Mouse (Mus musculus) MEL (cell line): Measurements from ENCODE around the gene Ddrgk1. TPM values are rescaled to one million over a fixed set of nuclear protein-coding genes. Genes with fewer than 3 reads are reported as not detected.

Experiments used
- DNase-seq: peaks from one replicate; pipeline ENCODE4 v3.0.0; 2011; ENCODE audit warnings: low read depth, low spot score
- H3K27ac ChIP-seq: 2 replicates; pipeline ENCODE4 v1.5.1; 2012; ENCODE audit warnings: low read depth, mild to moderate bottlenecking, control low read depth, low read length, moderate library complexity; ENCODE audit not compliant: control insufficient read depth
- H3K27me3 ChIP-seq, 2 experiments: fragments of 150-350 bp in 1 of 2; sonication (generic) in 1 of 2; 2 replicates each; pipeline ENCODE4 v1.6.1; 2012; ENCODE audit warnings: low read length in 2 of 2, mild to moderate bottlenecking in 2 of 2, improper control_type of control experiment in 1 of 2, moderate library complexity in 1 of 2; ENCODE audit not compliant: insufficient read depth in 2 of 2, control insufficient read depth in 1 of 2
- H3K36me3 ChIP-seq, 2 experiments: 2 replicates each; pipeline ENCODE4 v1.6.1; 2012 to 2014; ENCODE audit warnings: low read length in 2 of 2, improper control_type of control experiment in 1 of 2, inconsistent platforms in 1 of 2, mild to moderate bottlenecking in 1 of 2; ENCODE audit not compliant: insufficient read depth in 2 of 2, control insufficient read depth in 1 of 2
- H3K4me1 ChIP-seq, 2 experiments: fragments of 150-350 bp in 1 of 2; sonication (generic) in 1 of 2; 2 replicates each; pipeline ENCODE4 v1.6.1; 2012; ENCODE audit warnings: low read length in 2 of 2, improper control_type of control experiment in 1 of 2, mild to moderate bottlenecking in 1 of 2; ENCODE audit not compliant: insufficient read depth in 2 of 2, control insufficient read depth in 1 of 2
- H3K4me3 ChIP-seq, 2 experiments: fragments of 150-350 bp in 1 of 2; sonication (generic) in 1 of 2; 2 replicates each; pipeline ENCODE4 v1.5.1; 2012; ENCODE audit warnings: low read depth in 2 of 2, low read length in 2 of 2, mild to moderate bottlenecking in 2 of 2, moderate library complexity in 2 of 2, control low read depth in 1 of 2, improper control_type of control experiment in 1 of 2; ENCODE audit not compliant: control insufficient read depth in 1 of 2, insufficient read depth in 1 of 2
- H3K79me2 ChIP-seq: 2 replicates; pipeline ENCODE4 v1.6.1; 2012; ENCODE audit warnings: mild to moderate bottlenecking, low read length, moderate library complexity; ENCODE audit not compliant: control insufficient read depth, poor library complexity, insufficient read depth
- H3K9ac ChIP-seq: 2 replicates; pipeline ENCODE4 v1.6.1; 2012; ENCODE audit warnings: low read depth, mild to moderate bottlenecking, control low read depth, low read length, moderate library complexity; ENCODE audit not compliant: control insufficient read depth, poor library complexity, severe bottlenecking
- H3K9me3 ChIP-seq: fragments of 150-350 bp; sonication (generic); replicated peaks from 2 replicates; pipeline ENCODE4 v1.6.1; 2012; ENCODE audit warnings: mild to moderate bottlenecking, low read length, improper control_type of control experiment, moderate library complexity; ENCODE audit not compliant: insufficient read depth
- BHLHE40 ChIP-seq: IDR thresholded peaks from 2 replicates; pipeline ENCODE4 v1.6.1; 2012; ENCODE audit warnings: low read depth, mild to moderate bottlenecking, inconsistent platforms, low read length, improper control_type of control experiment, borderline replicate concordance
- CHD2 ChIP-seq: IDR thresholded peaks from 2 replicates; pipeline ENCODE4 v1.6.1; 2011; ENCODE audit warnings: low read length, improper control_type of control experiment
- E2F4 ChIP-seq: IDR thresholded peaks from 2 replicates; pipeline ENCODE4 v1.6.1; 2011; ENCODE audit warnings: low read depth, low read length, improper control_type of control experiment, borderline replicate concordance
- ELF1 ChIP-seq: IDR thresholded peaks from 2 replicates; pipeline ENCODE4 v1.6.1; 2014; ENCODE audit warnings: low read depth, mild to moderate bottlenecking, inconsistent platforms, low read length, improper control_type of control experiment, moderate library complexity
- EP300 ChIP-seq, 2 experiments: IDR thresholded peaks; 2 replicates each; pipeline ENCODE4 v1.6.1; 2011; ENCODE audit warnings: improper control_type of control experiment in 2 of 2, low read length in 2 of 2, low read depth in 1 of 2, mild to moderate bottlenecking in 1 of 2
- ETS1 ChIP-seq: IDR thresholded peaks from 2 replicates; pipeline ENCODE4 v1.6.1; 2012; ENCODE audit warnings: low read depth, mild to moderate bottlenecking, inconsistent platforms, low read length, improper control_type of control experiment, moderate library complexity
- GABPA ChIP-seq: IDR thresholded peaks from 2 replicates; pipeline ENCODE4 v1.6.1; 2012; ENCODE audit warnings: low read depth, mild to moderate bottlenecking, inconsistent platforms, low read length, improper control_type of control experiment, moderate library complexity
- HCFC1 ChIP-seq: IDR thresholded peaks from 2 replicates; pipeline ENCODE4 v1.6.1; 2012; ENCODE audit warnings: low read depth, mild to moderate bottlenecking, inconsistent platforms, low read length, improper control_type of control experiment, moderate library complexity
- JUND ChIP-seq: IDR thresholded peaks from 2 replicates; pipeline ENCODE4 v1.6.1; 2011; ENCODE audit warnings: low read depth, mild to moderate bottlenecking, improper control_type of control experiment, low read length
- KAT2A ChIP-seq: conservative IDR thresholded peaks from 2 replicates; pipeline ENCODE4 v1.6.1; 2012; ENCODE audit warnings: low read depth, low read length, improper control_type of control experiment, inconsistent platforms
- MAZ ChIP-seq: IDR thresholded peaks from 2 replicates; pipeline ENCODE4 v1.6.1; 2012; ENCODE audit warnings: low read depth, mild to moderate bottlenecking, inconsistent platforms, low read length, improper control_type of control experiment
- MXI1 ChIP-seq: IDR thresholded peaks from 2 replicates; pipeline ENCODE4 v1.6.1; 2011; ENCODE audit warnings: mild to moderate bottlenecking, low read depth, low read length, improper control_type of control experiment
- MYB ChIP-seq: IDR thresholded peaks from 2 replicates; pipeline ENCODE4 v1.6.1; 2011; ENCODE audit warnings: mild to moderate bottlenecking, low read depth, low read length, improper control_type of control experiment
- NELFE ChIP-seq: IDR thresholded peaks from 2 replicates; pipeline ENCODE4 v1.6.1; 2011; ENCODE audit warnings: low read depth, low read length, improper control_type of control experiment
- NRF1 ChIP-seq: IDR thresholded peaks from 2 replicates; pipeline ENCODE4 v1.6.1; 2014; ENCODE audit warnings: low read depth, mild to moderate bottlenecking, inconsistent platforms, low read length, improper control_type of control experiment, moderate library complexity; ENCODE audit not compliant: poor library complexity, insufficient read depth, severe bottlenecking
- POLR2A ChIP-seq, 2 experiments: IDR thresholded peaks; 2 replicates each; pipeline ENCODE4 v1.6.1; 2011 to 2012; ENCODE audit warnings: low read length in 2 of 2, mild to moderate bottlenecking in 2 of 2, control low read depth in 1 of 2, improper control_type of control experiment in 1 of 2, low read depth in 1 of 2, moderate library complexity in 1 of 2; ENCODE audit not compliant: control insufficient read depth in 1 of 2, insufficient read depth in 1 of 2, poor library complexity in 1 of 2
- POLR2AphosphoS2 ChIP-seq: IDR thresholded peaks from 2 replicates; pipeline ENCODE4 v1.6.1; 2011; ENCODE audit warnings: low read length, improper control_type of control experiment
- RAD21 ChIP-seq: IDR thresholded peaks from 2 replicates; pipeline ENCODE4 v1.6.1; 2011; ENCODE audit warnings: mild to moderate bottlenecking, low read depth, low read length, improper control_type of control experiment
- SMC3 ChIP-seq: IDR thresholded peaks from 2 replicates; pipeline ENCODE4 v1.6.1; 2011; ENCODE audit warnings: low read depth, low read length, improper control_type of control experiment
- TAL1 ChIP-seq: IDR thresholded peaks from 2 replicates; pipeline ENCODE4 v1.6.1; 2012; ENCODE audit warnings: mild to moderate bottlenecking, inconsistent platforms, low read length, moderate library complexity, mixed read lengths
- TBP ChIP-seq: IDR thresholded peaks from 2 replicates; pipeline ENCODE4 v1.8.0; 2011; ENCODE audit warnings: low read depth, low read length, improper control_type of control experiment
- USF2 ChIP-seq, 2 experiments: IDR thresholded peaks; 2 replicates each; pipeline ENCODE4 v1.6.1; 2011 to 2012; ENCODE audit warnings: improper control_type of control experiment in 2 of 2, low read length in 2 of 2, borderline replicate concordance in 1 of 2, inconsistent platforms in 1 of 2, low read depth in 1 of 2, mild to moderate bottlenecking in 1 of 2; ENCODE audit not compliant: insufficient read depth in 1 of 2
- ZMIZ1 ChIP-seq: IDR thresholded peaks from 2 replicates; pipeline ENCODE4 v1.6.1; 2012; ENCODE audit warnings: low read depth, mild to moderate bottlenecking, inconsistent platforms, low read length, improper control_type of control experiment, moderate library complexity
- ZNF384 ChIP-seq: IDR thresholded peaks from 2 replicates; pipeline ENCODE4 v1.6.1; 2012; ENCODE audit warnings: low read depth, mild to moderate bottlenecking, inconsistent platforms, low read length, improper control_type of control experiment
- polyA plus RNA-seq, 2 experiments: library from polyadenylated mRNA; stranded (reverse) in 1 of 2; unstranded in 1 of 2; fragments of >175 nt in 1 of 2; fragments of >200 nt in 1 of 2; gene quantifications; 2 replicates each; pipeline versions ENCODE4 v1.2.1 to v1.2.4; 2012; ENCODE audit warnings: low replicate concordance in 2 of 2, low read depth in 1 of 2; ENCODE audit not compliant: insufficient read length in 2 of 2, insufficient read depth in 1 of 2, missing spikeins in 1 of 2
- total RNA-seq: library from RNA; depleted of rRNA; stranded (reverse); fragments of 300-350 nt; gene quantifications from 2 replicates; pipeline ENCODE4 v1.2.3, GENCODE M21; 2012

Ddrgk1 gene
- total and polyA plus RNA-seq, 3 experiments = 52.7 to 73.6 TPM; not detected in 1

DNA sequence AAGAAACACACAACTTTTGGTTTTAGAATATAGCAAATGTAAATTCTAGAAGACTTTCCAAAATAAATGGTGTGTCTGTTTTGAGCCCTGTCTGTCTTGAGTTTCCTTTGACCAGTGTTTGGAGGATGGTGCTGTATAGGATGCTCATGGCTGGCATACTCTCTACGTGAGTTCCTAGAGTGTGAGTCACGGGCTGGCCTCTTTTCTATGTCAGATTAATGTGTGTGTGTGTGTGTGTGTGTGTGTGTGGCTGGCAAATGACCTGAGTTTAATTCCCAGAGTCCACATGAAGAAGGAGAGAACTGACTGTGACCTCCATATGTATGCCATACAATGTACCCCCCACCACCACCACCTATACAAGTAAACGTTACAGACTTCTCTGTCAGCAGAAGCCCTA, 17.1 kb upstream of the Ddrgk1 start:
- H3K36me3 ChIP-seq = peaks cover 0 to 6% of the 10 kb centered on the region in 2 experiments; a peak in 2 of 4 replicates
- H3K4me1 ChIP-seq = no peaks in the 10 kb centered on the region
- H3K9ac ChIP-seq = no peak overlapping the region
- no peak overlapping the region for H3K27ac ChIP-seq
- no peaks in the 10 kb centered on the region for H3K27me3 ChIP-seq
- H3K9me3 ChIP-seq = no peaks in the 10 kb centered on the region
- no peak for TF ChIP-seq EP300 (IDR thresholded peaks at IDR 0.05; ENCODE audit: low read depth in 1 of 2, low read length in 2 of 2)
- TF ChIP-seq TAL1 = no peak
- TF ChIP-seq HCFC1 = no peak
- TF ChIP-seq NELFE = no peak
- no peak for TF ChIP-seq E2F4
- no peak for TF ChIP-seq POLR2AphosphoS2
- no peak for TF ChIP-seq POLR2A (IDR thresholded peaks at IDR 0.05; ENCODE audit: control insufficient read depth in 1 of 2, insufficient read depth in 1 of 2, low read depth in 1 of 2, low read length in 2 of 2, poor library complexity in 1 of 2)
- TF ChIP-seq MYB = no peak
- TF ChIP-seq RAD21 = no peak
- TF ChIP-seq JUND = no peak
- TF ChIP-seq TBP = no peak
- no peak for TF ChIP-seq SMC3
- no peak for TF ChIP-seq BHLHE40
- TF ChIP-seq USF2 (IDR thresholded peaks at IDR 0.05; ENCODE audit: borderline replicate concordance in 1 of 2, insufficient read depth in 1 of 2, low read depth in 1 of 2, low read length in 2 of 2) = no peak
- TF ChIP-seq KAT2A = no peak
- no peak for TF ChIP-seq ELF1
- TF ChIP-seq MXI1 = no peak
- no peak for TF ChIP-seq MAZ
- TF ChIP-seq, all 39 proteins: peak for 0
- DNase-seq = no peak
- Histone ChIP-seq H3K79me2 (no peaks in the 10 kb centered on the region), H3K4me3 (no peak overlapping the region)

DNA sequence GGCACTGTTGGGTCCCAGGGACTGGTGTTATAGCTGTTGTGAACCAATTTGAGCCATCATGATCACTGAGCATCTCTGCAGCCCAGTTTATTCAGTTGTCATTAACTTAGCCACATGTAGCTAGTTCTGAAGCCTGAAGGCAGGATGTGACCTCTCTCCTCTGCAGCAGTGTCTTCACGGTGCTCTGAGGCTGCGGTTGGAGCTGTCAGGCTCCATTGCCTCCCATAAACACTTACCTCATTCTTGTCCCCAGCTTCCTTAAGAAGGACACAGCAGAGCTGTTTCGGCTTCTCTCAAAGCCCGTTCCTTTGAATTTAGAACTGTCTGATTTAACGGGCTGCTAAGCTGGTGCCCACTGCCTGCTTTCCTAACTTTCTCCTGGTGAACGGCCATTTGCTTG, 15.4 kb upstream of the Ddrgk1 start:
- Histone ChIP-seq H3K36me3 (peaks cover 0 to 6% of the 10 kb centered on the region in 2 experiments; a peak in 2 of 4 replicates), H3K4me1 (no peaks in the 10 kb centered on the region), H3K9ac (no peak overlapping the region), H3K27me3 (no peaks in the 10 kb centered on the region), H3K27ac (no peak overlapping the region), H3K4me3 (no peak overlapping the region), H3K9me3 (no peaks in the 10 kb centered on the region), H3K79me2 (no peaks in the 10 kb centered on the region)
- no peak for DNase-seq
- TF ChIP-seq ZMIZ1 (no peak), CHD2 (no peak), ETS1 (no peak), GABPA (no peak), USF2 (IDR thresholded peaks at IDR 0.05; ENCODE audit: borderline replicate concordance in 1 of 2, insufficient read depth in 1 of 2, low read depth in 1 of 2, low read length in 2 of 2) (no peak), RAD21 (no peak), ZNF384 (no peak), NELFE (no peak), POLR2A (IDR thresholded peaks at IDR 0.05; ENCODE audit: control insufficient read depth in 1 of 2, insufficient read depth in 1 of 2, low read depth in 1 of 2, low read length in 2 of 2, poor library complexity in 1 of 2) (no peak), BHLHE40 (no peak), POLR2AphosphoS2 (no peak), TBP (no peak), E2F4 (no peak), KAT2A (no peak), NRF1 (no peak)
